Mouse (Mus musculus) bone marrow, adult 2 months (tissue): Measurements from ENCODE around the gene Brip1.

Source experiments
- CTCF ChIP-seq: fragments of 200-500 bp; IDR thresholded peaks from 2 replicates; pipeline ENCODE4 v1.5.1; 2011; ENCODE audit warnings: low read length, control low read depth; ENCODE audit not compliant: control insufficient read depth, insufficient read depth
- POLR2A ChIP-seq: fragments of 200-500 bp; IDR thresholded peaks from 2 replicates; pipeline ENCODE4 v1.6.1; 2011; ENCODE audit warnings: low read depth, mild to moderate bottlenecking, control low read depth, low read length, borderline replicate concordance; ENCODE audit not compliant: control insufficient read depth

DNA sequence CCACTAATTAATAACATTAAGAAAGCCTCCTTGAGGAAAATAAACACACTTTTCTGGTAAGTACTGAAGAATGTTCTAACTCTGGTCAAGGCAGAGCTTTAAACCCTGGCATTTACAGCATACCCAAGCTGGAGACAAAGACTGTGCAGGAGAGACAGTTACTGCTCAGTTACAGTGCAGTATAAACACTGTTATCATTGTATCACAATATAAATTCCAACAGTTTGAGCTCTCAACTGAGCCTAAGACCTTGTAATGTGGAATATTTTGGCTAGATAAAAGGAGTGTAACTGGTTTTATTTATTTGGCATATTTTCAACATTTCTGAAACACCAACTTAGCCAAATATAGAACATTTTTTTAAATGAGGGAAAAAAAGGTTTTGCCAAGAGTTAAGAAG, 112.2 kb downstream of the Brip1 start:
- TF ChIP-seq CTCF = no peak
- no peak for TF ChIP-seq POLR2A
